Mouse (Mus musculus): ENCODE data around the gene Arpc5l.
A peak's percentile ranks its signal among the peaks of the same experiment; 100 is the strongest.
"Not testable (repeated sequence)": the region's sequence is repeated elsewhere in the genome, so short reads cannot be mapped to it uniquely, and the experiment has no call there.

Arpc5l gene

GRCm38 (mm10) chr2:38999910-39000586, 5.1 kb upstream of the Arpc5l start:
- no peak for DNase-seq (ENCODE audit: low spot score)

GRCm38 (mm10) chr2:39000587-39000919, 4.6 kb upstream of the Arpc5l start:
- DNase-seq (ENCODE audit: low spot score), result no peak

DNA sequence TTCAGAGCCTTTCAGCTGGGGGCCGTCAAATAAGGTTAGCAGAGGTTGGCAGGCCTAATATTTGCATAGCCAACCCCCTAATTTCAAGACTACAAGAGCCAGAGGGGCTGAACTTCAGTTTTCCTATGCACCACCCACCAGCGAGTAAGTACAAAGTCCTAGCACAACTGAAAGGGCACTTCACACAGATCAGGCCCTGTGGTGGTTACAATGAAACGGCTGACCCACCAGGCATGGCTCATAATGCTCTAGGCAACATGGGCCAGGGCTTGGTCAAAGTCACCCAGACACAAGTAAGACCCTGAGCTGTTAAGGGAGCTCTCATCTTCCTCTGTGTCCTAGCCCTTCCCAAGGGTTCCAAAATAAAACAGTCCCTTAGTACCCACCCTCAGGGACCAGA, 3.3 kb upstream of the Arpc5l start:
- DNase-seq (ENCODE audit: low spot score), result no peak

DNA sequence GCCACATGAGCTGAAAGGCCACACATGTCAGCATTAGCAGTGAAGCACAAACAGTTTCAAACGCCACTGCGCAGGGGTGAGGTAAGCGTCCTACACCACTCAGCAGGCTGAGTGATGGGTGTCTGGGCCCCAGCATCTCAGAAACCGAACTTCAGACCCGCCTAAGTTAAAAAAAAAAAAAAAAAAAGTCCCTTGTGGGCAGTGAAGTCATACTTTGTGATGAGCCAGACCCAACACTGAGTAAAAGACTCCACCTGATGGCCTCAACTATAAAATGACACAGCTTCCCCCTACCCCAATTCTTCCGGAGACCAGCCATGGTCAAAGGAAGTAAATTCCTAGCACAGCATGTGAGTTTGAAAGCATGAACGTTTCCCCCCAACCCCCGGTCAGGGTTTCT, 2.0 kb upstream of the Arpc5l start:
- DNase-seq (ENCODE audit: low spot score), result no peak

GRCm38 (mm10) chr2:39003512-39003911, 1.6 kb upstream of the Arpc5l start:
- DNase-seq (ENCODE audit: low spot score), result no peak

DNA sequence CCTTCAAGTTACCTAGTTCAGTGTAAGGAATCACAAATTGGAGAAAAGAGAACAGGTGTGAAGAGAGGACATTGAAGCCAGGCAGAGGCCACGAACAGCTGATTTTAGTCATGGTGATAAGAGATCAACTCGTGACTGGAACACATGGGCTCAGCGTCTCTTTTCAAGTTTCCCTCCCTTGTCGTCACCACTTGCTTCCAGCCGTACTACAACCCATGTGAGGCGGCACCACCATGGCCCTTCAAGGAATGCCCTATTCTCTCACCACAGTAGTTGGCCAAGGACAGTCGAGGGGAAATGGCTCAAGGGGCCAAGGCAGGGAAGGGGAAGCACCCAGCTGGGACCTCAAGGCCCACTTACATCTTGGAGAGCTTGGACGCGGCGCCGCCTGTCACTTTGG, 776 bp upstream of the Arpc5l start:
- no peak for DNase-seq (ENCODE audit: low spot score)

GRCm38 (mm10) chr2:39005574-39006079, 479 bp downstream of the Arpc5l start, which contains the start of gene Rpl35:
Gene Rpl35 (minus strand): TSS chr2:39005624.
- DNase-seq (ENCODE audit: low spot score), result no peak

- no peak for DNase-seq (ENCODE audit: low spot score)
These were observed 1.1 kb downstream of the Arpc5l start for GRCm38 (mm10) chr2:39006149-39006730.

DNA sequence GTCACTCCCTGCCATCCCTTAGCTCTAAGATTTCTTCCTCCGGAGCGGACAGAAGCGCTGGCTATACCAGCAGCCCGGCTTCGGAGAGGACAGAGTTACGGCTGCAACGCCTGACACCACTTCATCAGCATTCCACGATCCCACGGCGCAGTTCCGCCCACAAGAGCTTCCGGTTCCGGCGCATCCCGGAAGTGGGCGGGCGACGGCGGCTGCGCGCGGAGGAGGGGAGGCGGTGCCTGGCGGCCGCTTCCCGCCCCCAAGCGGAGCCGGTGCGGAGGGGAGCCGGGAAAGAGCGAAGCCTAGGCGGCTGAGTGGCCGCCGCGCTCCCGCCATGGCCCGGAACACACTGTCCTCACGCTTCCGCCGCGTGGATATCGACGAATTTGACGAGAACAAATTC, 2.7 kb downstream of the Arpc5l start:
- DNase-seq (ENCODE audit: low spot score), result peak; percentile 93

DNA sequence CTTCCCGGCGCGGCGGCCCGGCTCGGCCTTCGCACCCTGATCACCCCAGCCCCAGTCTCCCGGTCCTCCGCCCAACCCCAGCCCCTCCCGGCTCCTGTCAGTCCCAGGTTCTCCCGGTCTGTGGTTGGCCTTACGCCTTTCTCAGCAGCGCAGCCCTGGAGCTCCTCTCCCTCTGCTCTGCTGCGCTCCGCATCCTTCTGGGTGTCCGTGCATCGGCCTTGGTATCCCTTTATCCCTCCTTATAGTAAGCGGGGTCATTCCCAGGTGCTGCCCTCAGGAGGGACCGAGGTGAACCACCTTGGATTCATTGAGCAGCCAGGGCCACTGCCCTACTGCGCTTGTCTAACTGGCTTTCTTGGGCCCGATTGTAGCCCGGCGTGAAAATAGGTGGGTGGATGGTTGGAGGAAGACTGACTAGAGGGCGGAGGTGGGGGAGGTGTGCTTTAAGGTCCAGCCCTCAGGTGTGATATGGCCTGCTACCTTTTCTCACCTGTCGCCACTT, 3.3 kb downstream of the Arpc5l start:
- no peak for DNase-seq (ENCODE audit: low spot score)

- DNase-seq (ENCODE audit: low spot score), result no peak
These were observed 3.8 kb downstream of the Arpc5l start for GRCm38 (mm10) chr2:39008954-39009365.

DNA sequence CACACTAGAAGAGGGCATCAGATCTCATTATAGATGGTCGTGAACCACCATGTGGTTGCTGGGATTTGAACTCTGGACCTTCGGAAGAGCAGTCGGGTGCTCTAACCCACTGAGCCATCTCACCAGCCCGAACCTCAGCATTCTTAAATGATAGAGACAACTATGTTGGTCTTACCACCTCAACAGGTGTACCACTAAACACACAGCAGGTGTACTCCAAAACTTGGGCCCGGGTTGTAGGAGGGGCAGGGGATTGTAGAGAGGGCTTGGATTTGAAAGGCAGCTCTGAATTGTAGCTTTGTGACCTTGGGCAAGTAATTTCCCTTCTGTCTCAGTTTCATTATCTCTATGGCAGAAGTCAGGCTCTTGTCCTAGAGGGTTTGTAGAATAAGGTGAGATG, 5.0 kb downstream of the Arpc5l start:
- DNase-seq (ENCODE audit: low spot score), result not testable (repeated sequence)

DNA sequence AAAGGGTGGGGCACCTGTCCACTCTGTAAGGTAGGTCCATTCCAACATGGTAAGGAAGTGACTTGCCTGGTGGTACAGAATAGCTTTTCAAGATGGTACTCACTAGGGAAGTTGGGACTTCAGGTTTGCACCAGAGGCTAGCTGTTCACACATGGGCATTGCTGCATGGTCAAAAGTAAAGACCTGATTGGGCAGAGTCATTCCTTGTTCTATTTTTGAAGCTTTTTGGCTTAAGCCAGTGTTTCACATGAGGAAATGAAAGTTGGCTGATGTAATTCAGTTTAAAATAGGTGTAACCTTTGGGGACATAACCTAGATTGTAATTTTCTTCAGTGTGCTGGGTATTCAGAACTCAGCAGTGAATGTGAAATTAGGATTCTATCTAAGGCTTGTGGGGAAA, 6.1 kb downstream of the Arpc5l start:
- DNase-seq (ENCODE audit: low spot score), result no peak

GRCm38 (mm10) chr2:39011971-39012370, 6.8 kb downstream of the Arpc5l start:
- DNase-seq (ENCODE audit: low spot score), result no peak

DNA sequence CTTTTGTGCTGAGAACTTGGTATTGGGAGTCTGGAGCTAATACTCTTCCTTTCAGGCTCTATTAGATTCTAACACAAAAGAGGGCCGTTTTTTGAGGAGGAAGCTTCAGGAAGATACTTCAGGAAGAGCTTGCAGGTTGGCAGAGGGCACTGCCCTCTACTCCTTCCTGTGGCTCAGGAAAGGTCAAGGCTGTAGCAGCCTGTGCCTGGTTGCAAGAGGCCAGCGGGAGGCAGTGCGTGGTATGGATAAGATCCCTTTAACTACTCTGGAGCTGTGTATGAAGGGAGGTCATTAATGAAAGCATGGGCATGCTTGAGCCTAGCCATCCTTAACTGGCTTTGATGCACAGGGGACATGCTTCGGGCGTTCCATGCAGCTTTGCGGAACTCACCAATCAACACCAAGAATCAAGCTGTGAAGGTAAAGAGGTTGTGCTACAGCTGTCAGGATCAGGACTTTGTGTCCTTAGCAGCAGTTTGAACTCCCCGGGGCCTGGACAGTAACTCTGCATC, 7.7 kb downstream of the Arpc5l start:
- no peak for DNase-seq (ENCODE audit: low spot score)

GRCm38 (mm10) chr2:39016581-39016980, 11.4 kb downstream of the Arpc5l start:
- no peak for DNase-seq (ENCODE audit: low spot score)

DNA sequence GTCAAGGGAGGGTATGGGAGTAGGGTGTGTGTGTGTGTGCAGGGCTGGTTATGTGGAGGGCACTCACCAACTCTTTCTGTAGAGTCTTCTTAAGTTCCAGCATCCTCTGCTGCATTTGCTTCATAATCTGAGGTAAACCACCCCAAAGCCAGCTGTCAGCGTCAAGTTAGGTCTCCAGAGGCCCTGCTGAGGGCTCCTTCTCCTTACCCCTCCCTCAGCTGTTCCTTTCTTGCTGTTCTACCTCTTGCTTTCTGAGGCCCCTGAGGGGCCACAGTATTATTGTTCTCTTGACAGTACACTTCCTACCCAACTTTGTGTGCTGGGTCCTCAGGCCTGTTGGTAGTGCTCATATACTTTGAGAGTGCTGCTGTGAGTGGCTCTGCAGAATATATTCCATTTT, 14.9 kb downstream of the Arpc5l start:
- no peak for DNase-seq (ENCODE audit: low spot score)

GRCm38 (mm10) chr2:39031611-39032010, 26.5 kb downstream of the Arpc5l start:
- no peak for DNase-seq (ENCODE audit: low spot score)

- no peak for DNase-seq (ENCODE audit: low spot score)
These were observed 35.1 kb downstream of the Arpc5l start for GRCm38 (mm10) chr2:39040215-39040614.

DNA sequence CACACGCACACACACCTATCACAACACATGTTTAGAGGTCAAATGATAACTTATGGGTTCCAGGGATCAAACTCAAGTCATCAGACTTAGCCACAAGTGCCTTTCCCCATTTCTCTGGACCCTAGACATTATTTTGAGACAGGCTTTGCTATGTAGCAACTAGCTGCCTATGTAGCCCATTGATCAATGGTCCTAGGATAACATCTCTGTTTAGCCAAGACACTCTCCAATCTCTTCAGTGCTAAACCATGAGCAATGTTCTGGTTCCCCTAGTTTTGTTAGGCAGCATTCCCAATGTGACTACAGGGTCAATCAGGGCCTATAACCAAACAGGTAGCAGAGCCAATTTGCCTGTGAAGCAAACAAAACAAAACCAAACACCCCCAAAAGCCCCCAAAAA, 43.4 kb downstream of the Arpc5l start:
- DNase-seq (ENCODE audit: low spot score), result no peak

- DNase-seq (ENCODE audit: low spot score), result no peak
These were observed 59.7 kb downstream of the Arpc5l start for GRCm38 (mm10) chr2:39064687-39065399.
